Mouse (Mus musculus) thymus, postnatal 0 days (tissue): ENCODE results near the gene 4921536K21Rik. TPM values are rescaled to one million over a fixed set of nuclear protein-coding genes. Genes with fewer than 3 reads are reported as not detected.
A peak's percentile ranks its signal among the peaks of the same experiment; 100 is the strongest.
"Not testable (repeated sequence)": the region's sequence is repeated elsewhere in the genome, so short reads cannot be mapped to it uniquely, and the experiment has no call there.

Source experiments
- DNase-seq: peaks from one replicate; pipeline ENCODE4 v3.0.0-alpha.2; 2015; ENCODE audit warnings: low spot score
- polyA plus RNA-seq: library from polyadenylated mRNA; unstranded; fragments of >200 nt; fragmentation: Nextera tagmentation; extraction: Ambion mirVana; gene quantifications from 2 replicates; pipeline ENCODE4 v1.2.1, GENCODE M21; 2015

The 4921536K21Rik gene
- polyA plus RNA-seq, 1 experiment from 2014 or later, result 0.08 TPM

DNA sequence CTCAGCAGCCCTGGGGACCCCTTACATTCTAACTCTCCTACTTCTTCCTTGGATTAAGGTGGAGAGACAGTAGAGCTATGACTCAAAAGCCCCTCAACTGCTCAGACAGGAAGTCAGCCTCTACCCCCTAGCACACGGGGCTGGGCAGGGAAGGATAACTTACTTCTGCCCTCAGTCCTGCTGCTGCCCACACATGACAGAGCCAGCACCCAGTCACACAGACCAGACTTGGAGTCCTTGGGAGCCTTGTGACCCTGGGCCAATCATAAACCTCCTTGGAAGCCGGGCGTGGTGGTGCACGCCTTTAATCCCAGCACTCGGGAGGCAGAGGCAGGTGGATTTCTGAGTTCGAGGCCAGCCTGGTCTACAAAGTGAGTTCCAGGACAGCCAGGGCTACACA, 16.5 kb upstream of the 4921536K21Rik start:
- not testable (repeated sequence) for DNase-seq

DNA sequence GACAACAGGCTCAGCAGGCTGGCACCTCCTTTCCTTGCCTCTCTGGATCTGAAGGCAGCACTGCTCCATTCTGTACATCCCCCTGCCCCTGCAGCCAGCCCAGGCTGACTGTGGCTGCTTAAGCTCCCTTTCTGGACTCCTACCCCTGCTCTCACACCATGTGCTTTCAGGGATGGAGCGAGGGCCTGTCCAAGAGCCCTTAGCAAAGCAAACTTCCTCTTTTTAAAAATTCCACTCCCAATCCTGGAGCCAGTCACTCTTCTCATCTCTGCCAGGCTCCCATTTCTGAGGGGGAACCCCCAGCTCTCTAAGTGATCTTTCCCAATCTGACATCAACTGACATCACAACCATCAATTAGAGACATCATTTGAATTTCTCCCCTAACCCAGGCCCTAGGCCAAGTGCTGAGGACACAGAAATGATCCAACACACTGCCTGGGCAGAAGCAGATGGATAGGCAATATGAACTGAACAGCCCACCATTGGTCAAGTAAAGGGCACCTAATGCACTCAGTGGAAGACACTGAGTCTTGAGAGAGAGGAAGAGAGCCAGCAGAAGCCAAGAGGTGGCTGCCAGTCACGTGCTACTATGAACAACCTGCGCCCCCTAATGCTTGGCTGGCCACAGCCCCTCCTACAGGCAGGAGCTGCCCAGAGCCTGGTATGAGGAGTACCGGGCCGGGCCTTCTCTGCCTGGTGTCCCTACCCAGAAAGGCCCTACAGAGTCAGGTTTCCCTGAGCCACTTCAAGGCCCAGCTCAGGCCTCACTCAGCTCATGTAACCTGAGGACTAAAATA, 15.8 kb upstream of the 4921536K21Rik start:
- no peak for DNase-seq

DNA sequence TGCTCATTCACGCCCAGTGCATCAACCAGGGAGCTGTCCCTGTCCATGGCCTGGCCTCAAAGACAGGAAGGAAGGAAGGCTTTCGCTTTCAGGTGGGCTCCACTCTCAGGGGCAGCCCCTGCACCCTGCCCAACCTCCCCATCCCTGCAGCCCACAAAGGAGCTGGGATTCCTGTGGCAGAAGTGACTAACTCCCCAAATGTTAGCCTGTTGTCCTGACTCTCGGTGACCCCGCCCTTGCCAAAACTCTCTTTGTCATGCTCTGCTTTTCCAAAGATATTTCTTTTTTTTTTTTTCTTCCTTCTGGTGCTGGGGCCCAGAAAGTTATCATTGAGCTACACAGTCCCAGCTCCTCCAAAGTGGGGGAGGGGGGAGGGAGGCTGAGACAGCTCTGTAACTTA, 14.3 kb upstream of the 4921536K21Rik start:
- DNase-seq, result no peak

DNA sequence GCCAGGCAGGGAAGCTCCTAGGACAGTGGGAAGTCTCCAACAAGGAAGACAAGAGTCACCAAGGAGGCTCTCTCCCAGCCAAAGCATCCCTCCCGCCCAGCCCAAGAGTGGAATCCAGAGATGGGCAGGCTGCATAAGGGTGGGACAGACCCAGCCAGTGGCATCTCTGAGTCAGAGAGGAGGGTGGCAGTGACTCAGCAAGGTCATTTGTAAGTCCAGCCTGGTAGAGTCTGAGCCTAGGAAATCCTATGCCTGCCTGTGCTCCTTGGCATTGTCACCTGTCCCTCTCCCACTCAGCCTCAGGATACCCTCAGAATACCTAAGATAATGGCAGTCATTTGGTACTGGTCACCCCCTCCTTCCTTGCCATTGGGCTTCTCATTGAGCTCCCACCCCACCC, 10.5 kb upstream of the 4921536K21Rik start:
- DNase-seq, result no peak

DNA sequence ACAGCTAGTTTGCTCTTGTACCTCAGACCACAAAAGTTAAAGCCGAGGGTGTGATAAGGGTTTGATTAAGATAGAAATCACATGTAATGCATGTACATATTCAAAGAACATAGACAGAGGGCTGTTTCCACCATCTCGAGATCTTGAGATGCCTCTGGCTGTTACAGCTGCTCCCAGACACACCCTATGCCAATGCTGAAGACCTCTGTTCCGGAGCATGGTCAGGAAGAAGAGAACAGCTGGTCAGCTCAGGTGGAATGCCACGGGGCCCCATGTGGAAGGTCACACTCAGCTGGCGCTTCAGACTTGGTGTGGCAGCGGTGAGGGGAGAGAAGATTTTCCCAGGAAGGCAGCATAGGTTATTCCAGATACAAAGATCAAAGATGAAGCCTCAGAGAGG, 9.8 kb upstream of the 4921536K21Rik start:
- no peak for DNase-seq

DNA sequence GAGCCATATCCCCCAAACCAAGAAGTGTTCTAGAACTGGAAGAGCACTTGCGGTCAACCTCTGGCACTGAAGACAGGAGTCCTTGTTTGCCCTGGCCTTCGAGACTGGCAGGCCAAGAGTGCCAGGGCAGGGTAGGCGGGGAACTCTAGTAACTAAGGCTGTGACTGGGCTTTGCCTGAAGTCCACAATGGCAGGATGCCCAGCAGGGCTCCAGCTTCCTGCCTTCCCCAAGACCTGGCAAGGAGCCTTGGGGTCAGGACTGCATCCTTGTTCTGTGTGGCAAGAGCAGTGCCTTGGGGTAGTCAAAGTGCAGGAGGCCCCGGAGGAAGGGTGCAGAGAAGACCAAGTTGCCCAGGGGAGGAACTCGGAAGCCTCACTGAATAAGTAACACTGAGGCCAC, 8.1 kb upstream of the 4921536K21Rik start:
- DNase-seq, result no peak

DNA sequence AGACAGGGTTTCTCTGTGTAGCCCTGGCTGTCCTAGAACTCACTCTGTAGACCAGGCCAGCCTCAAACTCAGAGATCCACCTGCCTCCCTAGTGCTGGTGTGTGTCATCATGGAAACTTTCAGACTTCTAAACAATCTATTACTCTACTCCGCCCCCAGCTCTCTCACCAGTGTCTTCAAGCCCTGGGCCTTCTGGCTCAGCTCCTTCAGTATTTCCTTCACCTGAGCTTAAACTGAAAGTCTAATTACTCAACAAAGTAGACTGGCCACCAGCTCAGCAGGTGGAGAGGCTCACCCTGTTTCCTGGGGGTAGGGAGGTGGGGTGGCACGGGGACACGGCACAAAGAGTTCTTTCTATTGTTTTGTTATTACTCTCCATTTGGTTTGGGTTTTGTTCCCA, 7.6 kb upstream of the 4921536K21Rik start:
- DNase-seq, result no peak

DNA sequence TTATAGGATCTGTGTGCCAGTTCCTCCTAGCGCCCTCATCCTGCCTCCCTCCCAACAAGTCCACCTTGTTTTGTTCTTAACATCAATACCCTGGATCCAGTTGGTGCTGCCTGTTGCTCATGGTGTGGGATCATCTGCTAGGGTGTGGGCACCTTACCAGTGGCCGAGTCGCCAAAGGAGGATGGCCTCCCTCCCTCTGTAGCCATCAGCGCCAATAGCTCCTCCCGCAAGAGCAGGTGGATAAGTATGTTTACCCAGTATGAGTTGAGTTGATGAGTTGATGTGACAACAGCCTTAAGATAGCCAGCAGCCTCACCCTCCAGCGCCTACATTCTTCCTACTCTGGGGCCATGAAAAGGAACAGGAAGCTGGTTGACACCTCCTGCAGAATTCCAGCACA, 5.4 kb upstream of the 4921536K21Rik start:
- DNase-seq, result no peak

DNA sequence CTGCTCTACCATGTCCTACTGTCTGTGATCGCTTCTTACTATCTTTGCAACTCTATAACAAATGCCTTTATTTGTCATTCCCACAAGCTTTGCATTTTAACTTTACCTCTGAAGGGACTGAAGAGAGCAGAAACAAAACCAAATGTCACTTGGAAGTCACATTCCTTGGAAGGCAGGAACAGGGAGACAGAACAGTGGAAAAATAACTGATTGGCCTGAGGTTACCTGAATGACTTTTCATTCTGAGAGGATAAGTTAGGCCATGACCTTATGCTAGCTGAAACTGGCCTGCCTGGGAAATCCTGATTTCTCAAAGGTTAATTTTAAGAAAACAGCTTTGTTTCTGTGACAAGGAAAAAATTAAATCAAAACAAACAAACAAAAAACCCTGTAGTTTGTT, 1.0 kb upstream of the 4921536K21Rik start:
- DNase-seq, result no peak

DNA sequence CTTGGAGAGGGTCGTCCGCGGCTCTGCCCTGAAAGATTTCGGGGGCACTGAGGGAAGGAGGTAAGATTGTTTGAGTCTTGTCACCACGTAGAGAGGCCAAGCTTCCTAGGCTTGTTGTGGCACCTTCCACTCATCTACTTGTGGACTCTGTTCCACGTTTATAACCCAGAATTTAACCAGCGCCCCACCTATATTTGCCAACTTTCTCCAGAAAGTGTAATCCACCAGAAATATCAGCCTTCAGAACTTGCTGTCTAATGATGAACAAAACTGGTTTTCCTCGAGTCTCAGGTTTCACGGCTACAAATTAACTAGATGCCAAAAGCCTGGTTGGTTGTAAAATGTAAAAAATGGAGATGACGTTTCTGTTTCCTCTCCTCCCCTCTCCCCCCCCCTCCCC, 560 bp upstream of the 4921536K21Rik start:
- no peak for DNase-seq

DNA sequence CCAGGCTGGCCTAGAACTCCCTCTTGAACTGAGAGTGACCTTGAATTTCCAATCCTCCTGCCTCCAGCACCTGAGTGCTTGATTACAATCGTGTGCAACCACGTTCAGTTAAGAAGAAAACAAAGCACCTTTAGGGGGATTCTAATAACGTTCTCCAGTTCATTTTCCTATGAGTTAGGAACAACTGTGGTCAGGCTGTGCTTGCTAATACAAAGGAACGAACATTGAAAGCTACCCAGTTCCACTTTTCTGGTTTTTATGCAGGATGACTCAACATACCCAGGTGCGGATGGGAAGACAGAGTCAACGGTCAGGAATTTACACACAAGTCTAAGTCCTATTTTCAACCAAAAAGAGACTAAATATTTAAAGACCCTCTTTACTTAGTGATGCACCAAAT, 928 bp downstream of the 4921536K21Rik start:
- DNase-seq, result no peak

DNA sequence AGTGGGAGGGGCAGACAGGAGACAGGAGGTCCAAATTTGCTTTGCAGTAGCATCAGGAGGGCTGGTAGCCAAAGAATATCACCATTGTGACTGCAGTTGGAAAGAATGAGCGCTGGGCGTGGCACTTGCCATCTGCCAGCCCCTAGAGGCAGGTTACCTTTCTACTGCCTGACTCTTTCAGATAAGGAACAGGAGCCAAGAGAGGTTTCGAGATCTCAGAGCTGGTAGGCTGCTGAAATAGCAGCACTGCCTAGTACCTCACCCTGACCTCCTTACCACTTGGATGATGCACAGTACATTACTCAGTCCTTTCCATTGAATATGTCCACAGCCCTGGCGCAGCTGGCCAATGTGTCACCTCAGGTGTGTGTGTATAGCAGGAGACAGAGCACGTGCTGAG, 7.6 kb downstream of the 4921536K21Rik start:
- no peak for DNase-seq

DNA sequence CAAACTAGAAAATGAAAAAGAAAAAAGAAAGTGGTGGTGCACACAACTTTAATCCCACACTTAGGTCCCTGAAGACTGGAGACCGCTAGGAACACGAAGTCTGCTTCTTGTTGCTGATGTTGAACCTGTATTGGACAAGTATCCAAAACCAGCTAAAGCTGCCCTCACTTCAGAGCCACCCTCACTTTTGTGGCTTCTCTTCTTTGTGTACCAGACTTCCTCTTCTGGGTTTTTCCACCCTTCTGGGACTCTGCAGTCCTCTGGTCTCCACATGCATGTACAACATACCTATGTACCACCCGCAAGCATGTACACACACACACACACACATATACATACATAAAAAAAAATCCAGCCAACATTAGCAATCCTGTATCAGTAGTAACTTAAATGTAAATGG, 11.2 kb downstream of the 4921536K21Rik start:
- no peak for DNase-seq

DNA sequence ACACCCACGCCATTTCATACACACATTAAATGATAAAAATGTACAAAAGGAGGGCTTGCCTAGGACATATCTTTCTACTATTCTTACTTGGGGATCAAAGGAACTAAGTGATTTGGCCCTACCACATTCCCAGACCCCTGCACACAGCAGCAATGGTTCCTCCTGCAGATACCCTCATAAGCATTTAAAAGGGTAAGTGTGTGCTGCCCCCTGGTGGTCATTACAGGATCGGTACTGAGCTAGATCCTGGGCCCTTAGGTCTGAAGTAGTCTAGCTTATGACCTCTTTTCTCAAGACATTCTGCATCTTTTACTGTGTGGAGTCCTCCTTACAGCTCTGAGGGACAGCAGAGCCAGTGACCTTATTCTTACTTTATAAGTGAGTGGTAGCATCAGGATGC, 15.1 kb downstream of the 4921536K21Rik start:
- DNase-seq, result peak; percentile 78

DNA sequence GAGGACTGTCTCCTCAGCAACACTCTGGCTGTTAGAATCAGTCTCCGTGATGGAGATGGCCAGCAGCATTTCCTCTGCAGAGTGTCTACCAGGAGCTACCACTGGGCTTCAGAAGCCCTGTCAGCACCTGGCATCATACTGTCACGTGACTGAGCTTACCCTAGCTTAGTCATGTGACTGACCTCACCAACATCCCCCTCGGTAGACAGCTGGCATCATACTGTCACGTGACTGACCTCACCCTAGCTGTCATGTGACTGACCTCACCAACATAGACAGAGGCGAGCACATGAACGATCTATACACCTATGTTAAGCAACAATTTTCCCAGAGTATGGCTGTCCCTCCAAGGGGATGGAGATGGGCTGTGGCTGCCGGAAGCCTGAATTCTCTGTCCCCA, 16.2 kb downstream of the 4921536K21Rik start:
- peak; percentile 57 for DNase-seq

DNA sequence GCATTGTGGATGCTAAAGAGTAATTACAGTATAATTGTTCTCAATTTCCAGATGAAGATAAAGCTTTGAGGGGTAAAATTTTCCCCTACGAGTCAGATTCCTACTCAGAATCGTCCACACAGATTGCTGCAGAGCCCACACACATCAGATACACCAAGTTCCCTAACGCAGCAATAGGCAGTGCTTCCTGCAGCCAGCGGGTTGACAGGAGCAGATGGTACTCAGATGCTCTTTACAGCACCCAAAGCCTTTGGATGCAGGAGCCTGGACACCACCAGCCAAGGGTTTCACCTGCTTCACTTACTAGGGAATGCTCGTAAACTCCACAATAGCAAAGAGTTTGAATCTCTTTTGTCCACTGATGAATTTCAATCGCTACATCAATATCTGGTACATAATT, 18.5 kb downstream of the 4921536K21Rik start:
- no peak for DNase-seq

DNA sequence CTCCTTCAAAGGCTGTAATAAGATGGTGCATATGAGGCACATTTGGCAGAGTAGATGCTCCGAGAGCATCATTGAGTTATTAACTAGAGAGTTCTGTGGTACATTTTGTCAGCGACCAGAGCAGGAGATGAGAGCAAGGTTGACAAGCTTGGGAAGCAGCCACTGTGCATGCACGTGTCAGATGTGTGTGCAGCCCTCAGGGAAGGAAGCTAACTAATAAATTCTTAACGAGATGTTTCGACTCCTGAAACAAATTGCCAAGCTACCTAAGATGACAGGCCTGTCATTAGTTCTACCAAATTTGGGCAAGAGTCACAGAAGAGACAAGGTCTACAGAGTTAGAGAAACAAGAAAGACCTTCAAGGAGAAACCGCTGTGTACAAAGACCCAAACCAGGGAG, 30.6 kb downstream of the 4921536K21Rik start:
- DNase-seq, result no peak

DNA sequence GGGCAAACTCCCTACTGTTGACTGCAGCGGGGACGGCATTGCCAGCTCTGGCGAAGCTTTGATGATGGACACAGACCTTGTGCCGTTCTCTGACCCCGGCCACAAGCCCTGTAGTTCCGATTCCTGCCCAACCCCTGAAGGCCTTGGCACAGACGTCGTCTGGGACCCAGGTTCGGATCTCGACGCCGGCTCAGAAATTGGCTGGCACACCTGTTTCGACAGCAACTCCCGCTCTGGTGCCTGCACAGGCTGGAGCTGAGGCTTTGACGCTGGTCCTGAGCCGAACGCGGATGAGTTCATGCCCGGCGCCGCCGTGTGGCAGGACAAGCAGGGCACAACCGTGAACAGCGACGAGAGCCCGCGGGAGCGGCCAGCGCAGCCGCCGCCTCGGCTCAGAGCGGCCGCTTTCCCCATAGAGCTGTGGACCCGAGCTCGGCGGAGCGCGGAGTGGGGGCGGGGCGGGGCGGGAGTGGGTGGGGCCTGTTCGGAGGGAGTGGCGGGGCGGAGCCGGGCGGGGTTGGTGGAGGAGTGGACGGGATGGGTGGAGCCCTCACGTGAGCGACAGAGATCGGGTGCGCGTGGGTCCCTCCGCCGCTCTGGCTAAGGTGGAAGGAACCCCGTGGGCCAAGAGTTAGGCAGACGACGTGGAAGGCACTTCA, 31.3 kb downstream of the 4921536K21Rik start, which contains the start of gene Osbp2:
Osbp2 (minus strand) TSS at position 450 of the 659 bp plus-strand sequence.
- DNase-seq, result peak; percentile 74

DNA sequence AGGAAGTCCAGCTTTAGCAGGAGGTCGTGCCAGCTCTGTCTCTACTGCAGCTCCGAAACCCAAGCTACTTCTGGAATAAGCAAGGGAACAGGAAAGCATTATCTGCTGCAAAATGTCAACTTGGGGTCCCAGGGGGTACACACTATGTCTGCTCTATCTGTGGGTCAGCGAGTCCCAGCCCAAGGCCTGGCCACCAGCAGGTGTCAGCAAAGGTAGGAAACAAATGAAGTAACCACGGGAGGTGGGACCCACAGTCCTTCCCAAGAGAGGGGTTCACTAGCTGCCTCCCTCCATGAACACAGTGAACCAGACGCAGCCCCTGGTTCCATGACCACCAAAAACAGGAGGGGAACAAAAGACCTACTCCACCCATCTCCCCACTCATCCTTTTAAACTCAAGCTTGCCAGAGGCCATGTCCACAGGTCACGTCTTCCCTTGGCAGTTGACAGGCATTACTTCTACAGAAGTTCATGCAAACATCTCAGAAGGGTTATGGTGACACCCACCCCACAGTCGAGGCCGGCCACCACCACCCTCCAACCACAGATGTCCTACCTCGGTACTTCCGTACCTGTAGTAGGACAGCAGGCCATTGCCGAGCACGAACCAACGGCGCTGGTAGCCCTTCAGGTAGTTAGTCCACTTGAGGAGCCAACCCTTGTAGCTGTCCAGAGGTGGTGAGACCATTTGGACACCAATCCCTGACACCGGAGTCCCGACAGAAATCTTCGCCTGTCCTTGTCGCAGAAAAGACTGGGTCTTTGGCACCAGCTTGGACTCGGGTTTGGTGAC, 32.0 kb downstream of the 4921536K21Rik start:
- no peak for DNase-seq

DNA sequence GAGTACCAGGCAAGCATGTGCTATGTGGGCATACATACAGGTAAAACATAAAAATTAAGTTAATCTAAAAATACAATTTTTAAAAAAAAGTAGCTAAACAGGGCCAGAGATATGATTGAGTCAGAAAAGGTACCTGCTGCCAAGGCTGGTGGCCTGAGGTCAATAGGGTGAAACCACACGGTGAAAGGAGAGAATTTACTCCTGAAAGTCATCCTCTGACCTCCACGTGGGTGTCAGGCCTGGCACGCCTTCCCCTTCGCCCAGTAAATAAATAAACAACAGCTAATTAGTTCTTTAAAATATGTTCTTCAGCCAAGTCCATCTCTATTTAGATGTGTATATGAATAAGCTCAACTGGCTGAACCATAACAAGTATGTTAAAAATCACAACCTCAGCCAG, 34.5 kb downstream of the 4921536K21Rik start:
- DNase-seq, result no peak

DNA sequence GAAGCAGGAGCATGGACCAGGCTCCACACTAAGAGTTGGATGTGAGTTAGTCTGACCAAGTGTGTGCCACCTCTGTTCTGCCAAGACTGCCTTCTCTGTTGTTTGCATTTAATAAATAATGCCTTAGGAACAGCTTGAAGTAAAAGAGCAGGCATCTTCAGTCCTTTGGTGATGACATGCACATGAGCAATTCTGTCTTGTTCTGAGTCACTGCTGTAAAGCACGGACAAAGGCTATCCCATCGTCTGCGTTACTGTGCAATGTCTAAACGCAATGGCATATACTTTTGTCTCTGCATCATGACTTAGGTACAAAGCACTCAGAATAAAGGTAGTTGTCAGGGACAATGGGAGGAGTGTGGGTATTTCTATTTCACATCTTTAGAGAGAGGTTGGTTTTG, 35.1 kb downstream of the 4921536K21Rik start:
- no peak for DNase-seq

DNA sequence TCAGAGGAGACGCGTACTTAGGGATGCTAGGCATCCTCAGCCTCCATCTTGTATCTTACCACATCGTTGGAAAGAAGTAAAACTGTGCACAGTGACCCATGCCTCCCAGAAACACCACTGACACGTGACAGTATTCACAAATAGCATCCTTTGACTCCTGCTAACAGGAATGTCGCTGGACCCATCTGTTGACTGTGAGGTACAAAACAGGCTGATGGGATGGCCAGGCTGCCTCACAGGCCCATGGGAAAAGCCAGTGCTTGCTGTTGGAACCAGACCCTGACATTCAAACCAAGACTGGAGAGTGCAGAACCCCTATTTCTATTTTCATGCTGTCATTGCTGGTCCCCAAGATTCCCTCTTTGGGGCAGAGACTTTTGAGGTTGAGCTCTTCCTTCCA, 37.0 kb downstream of the 4921536K21Rik start:
- DNase-seq, result no peak
